Mouse (Mus musculus) activated CD4-positive, CD25-positive, alpha-beta regulatory T cell, adult 4 months (primary cell): ENCODE measurements around the gene Ghrhr. TPM values are rescaled to one million over a fixed set of nuclear protein-coding genes. Genes with fewer than 3 reads are reported as not detected.

ENCODE experiments used
- ATAC-seq: one replicate; pipeline ENCODE4 v1.8.0; 2017
- polyA plus RNA-seq, 2 experiments: library from polyadenylated mRNA; unstranded; fragments of 100-300 nt; shearing (Covaris generic); gene quantifications; one replicate each; pipeline ENCODE4 v1.2.1; 2017

Gene Ghrhr
- polyA plus RNA-seq, 2 experiments from 2014 or later: not detected

- no peak for ATAC-seq
Observed at GRCm38 (mm10) chr6:55396622-55397041, 20.5 kb downstream of the Ghrhr start.

GRCm38 (mm10) chr6:55398869-55399628 lies 23.0 kb downstream of the Ghrhr start:
- no peak for ATAC-seq

GRCm38 (mm10) chr6:55399910-55400309 lies 23.8 kb downstream of the Ghrhr start:
- ATAC-seq: no peak

- no peak for ATAC-seq
Observed at GRCm38 (mm10) chr6:55402041-55402776, 26.1 kb downstream of the Ghrhr start.

GRCm38 (mm10) chr6:55403411-55404309 lies 27.6 kb downstream of the Ghrhr start:
- no peak for ATAC-seq

GRCm38 (mm10) chr6:55404421-55404990 lies 28.4 kb downstream of the Ghrhr start:
- no peak for ATAC-seq

- no peak for ATAC-seq
Observed at GRCm38 (mm10) chr6:55407345-55407744, 31.2 kb downstream of the Ghrhr start.

- no peak for ATAC-seq
Observed at GRCm38 (mm10) chr6:55410119-55410775, 34.2 kb downstream of the Ghrhr start.

- ATAC-seq: no peak
Observed at GRCm38 (mm10) chr6:55410977-55411376, 34.9 kb downstream of the Ghrhr start.

- ATAC-seq: no peak
Observed at GRCm38 (mm10) chr6:55416202-55416601, 40.1 kb downstream of the Ghrhr start.

GRCm38 (mm10) chr6:55418746-55419410 lies 42.8 kb downstream of the Ghrhr start:
- no peak for ATAC-seq

- ATAC-seq: no peak
Observed at GRCm38 (mm10) chr6:55420411-55420810, 44.3 kb downstream of the Ghrhr start.

GRCm38 (mm10) chr6:55420869-55421361 lies 44.8 kb downstream of the Ghrhr start:
- ATAC-seq: no peak

GRCm38 (mm10) chr6:55432121-55432520 lies 56.0 kb downstream of the Ghrhr start:
- no peak for ATAC-seq

- ATAC-seq: no peak
Observed at GRCm38 (mm10) chr6:55434360-55434759, 58.3 kb downstream of the Ghrhr start.

GRCm38 (mm10) chr6:55435266-55436159 lies 59.4 kb downstream of the Ghrhr start:
- no peak for ATAC-seq

GRCm38 (mm10) chr6:55437919-55438318 lies 61.8 kb downstream of the Ghrhr start:
- ATAC-seq: no peak
